14 mouse cellular contexts compared by ENCODE assay signal in the genomic region with DNA sequence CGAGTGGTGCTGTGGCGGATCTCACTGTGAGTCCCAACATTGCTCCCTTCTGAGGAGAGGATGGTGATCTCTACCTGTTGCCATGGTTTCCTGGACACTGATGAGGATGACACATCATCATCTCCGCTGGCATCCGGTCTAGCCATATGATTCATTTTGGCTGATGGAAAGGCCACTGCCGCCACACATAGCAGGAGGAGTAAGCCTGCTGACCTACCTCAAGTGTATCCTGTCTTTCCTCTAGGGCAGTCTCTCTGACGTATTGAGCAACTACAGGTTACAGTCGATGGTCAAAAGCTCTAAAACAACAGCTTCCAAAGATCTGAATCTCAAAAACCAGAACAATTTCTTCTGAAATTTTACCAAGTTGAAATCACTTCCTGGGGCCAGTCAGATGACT. TPM values are rescaled to one million over a fixed set of nuclear protein-coding genes. Genes with fewer than 3 reads are reported as not detected.
DNase-seq lines count a peak whose midpoint lies in the region; ATAC-seq lines count a peak whose summit lies in the region.
"Had no signal": no experiment of that assay in that cellular context is flagged by ENCODE, and none has a peak within 500 bp of the region (broad histone marks: within the 10 kb centered on the region; RNA-seq: fewer than 3 reads in every experiment).

No protein-coding gene starts in this region.

- no peak overlapping the region for H3K4me3 ChIP-seq in embryonic facial prominence, embryonic 10.5 days
- H3K4me3 ChIP-seq: forebrain, embryonic 12.5 days; limb, embryonic 10.5 days had no signal

- 0 out of 2 replicates have a peak, but pooled peaks cover 3% of the 10 kb centered on the region for H3K4me1 ChIP-seq in embryonic facial prominence, embryonic 10.5 days
- H3K4me1 ChIP-seq: limb, embryonic 10.5 days had no signal

- H3K9me3 ChIP-seq in embryonic facial prominence, embryonic 10.5 days = no peaks in the 10 kb centered on the region
- H3K9me3 ChIP-seq: forebrain, embryonic 12.5 days; limb, embryonic 10.5 days had no signal

- no peaks in the 10 kb centered on the region for H3K36me3 ChIP-seq in embryonic facial prominence, embryonic 10.5 days (replicated peaks)
- H3K36me3 ChIP-seq: forebrain, embryonic 12.5 days; limb, embryonic 10.5 days had no signal

- no peak for DNase-seq in cerebellum, postnatal 4 days (ENCODE audit: low spot score in 2 of 2)
- peak; percentile 78 for DNase-seq in MN1 (ENCODE audit: low spot score)
- DNase-seq in cerebellum, adult 11 months = peak; percentile 54
- DNase-seq in fat pad, adult 2 months (ENCODE audit: extremely low read depth, low read depth, low spot score) = peak; percentile 76
- DNase-seq in gastrocnemius, postnatal 36 days = no peak
- DNase-seq in urinary bladder, adult 2 months (ENCODE audit: low spot score) = no peak
- DNase-seq in embryonic facial prominence, embryonic 10.5 days (ENCODE audit: low spot score) = no peak
- DNase-seq: heart, adult 18-20 months; kidney, postnatal 25 days; liver, postnatal 0 days; thymus, postnatal 14 days had no signal

- H3K27me3 ChIP-seq in embryonic facial prominence, embryonic 10.5 days (replicated peaks; ENCODE audit: low read depth, poor library complexity, severe bottlenecking) = no peaks in the 10 kb centered on the region

- intact Hi-C loops in gastrocnemius, postnatal 36 days (cut with DNase I) = no loop called here

- no peak overlapping the region for H3K27ac ChIP-seq in embryonic facial prominence, embryonic 10.5 days (replicated peaks)
- H3K27ac ChIP-seq: forebrain, embryonic 12.5 days; limb, embryonic 10.5 days had no signal

- peak; percentile 80 for ATAC-seq in cerebellum, adult (ENCODE audit: insufficient number of reproducible peaks, low FRiP score, low TSS enrichment)
- ATAC-seq: liver, postnatal 0 days had no signal

- 92% methylated on average over 7 of the region's 7 CpGs for WGBS in embryonic facial prominence, embryonic 10.5 days

RNA-seq across cellular contexts. Expression of a gene that starts 16.8 kb away (rescaled TPM):
- under 1 TPM; 0.54 to 0.86 TPM for total RNA-seq in gastrocnemius, postnatal 36 days (2021)
- 3.7 and 5.3 TPM in 2 replicates for polyA plus RNA-seq in urinary bladder, adult 2 months (2012; rRNA removed)
- polyA plus RNA-seq in embryonic facial prominence, embryonic 10.5 days (2016; fragmentation: Nextera tagmentation; extraction: Ambion mirVana) = 0.21 and 0.27 TPM in 2 replicates

RNA-seq across cellular contexts. Expression of a gene that starts 39.2 kb away (rescaled TPM):
- under 1 TPM; 0.54 to 0.66 TPM for total RNA-seq in gastrocnemius, postnatal 36 days (2021)
- 0.33 and 0.44 TPM in 2 replicates for polyA plus RNA-seq in urinary bladder, adult 2 months (2012; rRNA removed)
- 1.3 TPM in 2 replicates for polyA plus RNA-seq in embryonic facial prominence, embryonic 10.5 days (2016; fragmentation: Nextera tagmentation; extraction: Ambion mirVana)

Comparison
In these comparisons a context has a peak if more than half of its experiments do, and no peak if none do; other contexts are left out.
1. DNase-seq: peak in MN1 (single experiment), cerebellum, adult 11 months (single experiment) and fat pad, adult 2 months (single experiment); none in cerebellum, postnatal 4 days (0 of 2), gastrocnemius, postnatal 36 days (0 of 2), urinary bladder, adult 2 months (single experiment) and embryonic facial prominence, embryonic 10.5 days (single experiment).